Mouse (Mus musculus): ENCODE results near the gene Chst14. TPM values are rescaled to one million over a fixed set of nuclear protein-coding genes. Genes with fewer than 3 reads are reported as not detected.

Gene Chst14
- 1 to 10 TPM; 6.2 to 7.1 TPM for polyA plus RNA-seq (2017; shearing (Covaris generic))

DNA sequence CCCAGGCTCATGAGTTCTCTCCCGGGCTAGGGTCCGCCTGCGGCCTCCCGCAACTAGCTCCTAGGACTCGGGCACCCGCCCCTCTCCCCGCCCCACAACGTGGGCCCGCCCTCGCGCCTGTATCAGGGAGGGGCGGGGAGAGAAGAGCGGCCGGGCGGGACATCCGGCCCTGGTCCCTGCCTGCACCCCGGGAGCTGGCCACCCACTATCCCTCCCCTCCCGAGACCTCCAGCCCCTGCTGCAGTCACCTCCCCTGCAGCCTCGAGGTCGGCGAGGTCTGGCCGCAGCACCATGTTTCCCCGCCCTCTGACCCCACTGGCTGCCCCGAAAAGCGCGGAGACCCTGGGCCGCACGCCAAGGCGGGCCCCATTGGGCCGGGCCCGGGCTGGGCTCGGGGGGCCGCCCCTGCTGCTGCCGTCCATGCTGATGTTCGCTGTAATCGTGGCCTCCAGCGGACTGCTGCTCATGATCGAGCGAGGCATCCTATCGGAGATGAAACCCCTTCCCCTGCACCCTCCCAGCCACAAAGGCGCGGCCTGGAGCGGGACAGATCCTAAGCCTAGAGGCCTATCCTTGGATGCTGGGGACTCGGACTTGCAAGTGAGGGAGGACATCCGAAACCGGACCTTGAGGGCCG lies at the start of gene Chst14:
Chst14 (plus strand) TSS at position 136 of the 637 bp plus-strand sequence.

DNA sequence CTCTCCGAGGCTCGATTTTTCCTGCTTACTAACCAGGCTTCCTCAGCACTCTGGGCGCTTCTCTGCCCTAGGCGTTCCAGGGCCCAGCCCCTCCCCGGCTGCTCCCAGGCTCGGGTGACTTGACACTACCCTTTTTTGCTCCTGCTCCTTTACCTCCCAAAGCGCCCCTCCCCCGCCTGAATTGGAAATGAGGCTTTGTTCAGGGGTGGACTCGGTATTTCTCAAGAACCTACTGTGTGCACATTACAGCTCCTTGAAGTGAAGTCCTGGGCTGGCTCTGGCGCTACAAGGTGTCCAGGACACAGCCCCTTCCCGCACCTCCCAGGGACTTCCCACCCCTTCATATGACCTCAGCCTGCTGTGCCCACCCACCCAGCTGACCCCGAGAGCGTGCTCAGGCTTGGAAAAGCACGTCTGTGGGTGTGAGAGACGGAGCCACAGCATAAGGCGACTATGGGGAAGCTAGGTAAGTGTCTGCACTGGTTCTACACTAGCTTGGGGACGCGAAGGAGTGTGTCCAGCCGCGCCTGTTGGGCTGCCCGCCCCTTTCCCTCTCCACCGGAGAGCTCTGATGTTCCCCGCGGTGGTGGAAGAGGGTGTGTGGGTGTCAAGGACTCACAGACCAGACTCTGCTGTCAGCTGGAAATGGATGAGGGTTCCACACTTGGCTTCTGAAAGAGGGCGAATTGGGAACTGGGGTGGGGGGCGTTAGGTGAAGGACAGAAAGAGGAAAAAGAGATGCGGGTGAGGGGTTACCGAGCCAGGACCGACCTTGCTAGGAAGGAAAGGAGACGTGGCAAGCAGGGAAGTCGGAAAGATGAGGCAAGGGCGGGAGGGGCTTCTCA lies 26.1 kb upstream of the Chst14 start, which contains the start of gene Bahd1:
Bahd1 (plus strand) TSS at position 397 of the 845 bp plus-strand sequence.

Other genes with a start within 250 kb of the Chst14 start
- gene Ankrd63, start 222.5 kb upstream of the Chst14 start, polyA plus RNA-seq (2017; shearing (Covaris generic)), result not detected
- gene Plcb2, start 198.1 kb upstream of the Chst14 start, polyA plus RNA-seq (2017; shearing (Covaris generic)), result 10 to 100 TPM; 22.4 to 29.1 TPM
- 1 to 10 TPM; 5.0 to 9.6 TPM for gene Inafm2, start 180.7 kb upstream of the Chst14 start, polyA plus RNA-seq (2017; shearing (Covaris generic))
- gene Ccdc9b, start 163.8 kb upstream of the Chst14 start, polyA plus RNA-seq (2017; shearing (Covaris generic)), result under 1 TPM in 1 of 2 experiments, not detected in 1; 0.48 TPM
- not detected for gene Phgr1, start 153.7 kb upstream of the Chst14 start, polyA plus RNA-seq (2017; shearing (Covaris generic))
- under 1 TPM in 1 of 2 experiments, not detected in 1; 0.17 TPM for gene Disp2, start 146.8 kb upstream of the Chst14 start, polyA plus RNA-seq (2017; shearing (Covaris generic))
- gene Knstrn, start 112.5 kb upstream of the Chst14 start, polyA plus RNA-seq (2017; shearing (Covaris generic)), result 10 to 100 TPM; 14.6 to 20.5 TPM
- gene Ivd, start 64.5 kb upstream of the Chst14 start, polyA plus RNA-seq (2017; shearing (Covaris generic)), result 10 to 100 TPM; 49.2 to 54.3 TPM
- gene Bahd1, start 26.1 kb upstream of the Chst14 start, polyA plus RNA-seq (2017; shearing (Covaris generic)), result 10 to 100 TPM; 11.0 to 16.9 TPM
- gene Ccdc32, start 102.9 kb downstream of the Chst14 start, polyA plus RNA-seq (2017; shearing (Covaris generic)), result 10 to 100 TPM; 23.9 to 25.4 TPM
- gene Rpusd2, start 108.3 kb downstream of the Chst14 start, polyA plus RNA-seq (2017; shearing (Covaris generic)), result 1 to 10 TPM; 1.8 to 2.1 TPM
- gene Knl1, start 120.6 kb downstream of the Chst14 start, polyA plus RNA-seq (2017; shearing (Covaris generic)), result 1 to 10 TPM; 8.8 to 9.2 TPM
- 10 to 100 TPM; 15.3 to 16.5 TPM for gene Rad51, start 186.3 kb downstream of the Chst14 start, polyA plus RNA-seq (2017; shearing (Covaris generic))
- 10 to 100 TPM; 15.4 to 21.4 TPM for gene Rmdn3, start 230.5 kb downstream of the Chst14 start, polyA plus RNA-seq (2017; shearing (Covaris generic))
- not detected for gene Gchfr, start 241.3 kb downstream of the Chst14 start, polyA plus RNA-seq (2017; shearing (Covaris generic))
- gene Gm14137, start 248.0 kb downstream of the Chst14 start, polyA plus RNA-seq (2017; shearing (Covaris generic)), result under 1 TPM; 0.13 to 0.27 TPM